Mouse (Mus musculus): Measurements from ENCODE around the gene Cpeb2. TPM values are rescaled to one million over a fixed set of nuclear protein-coding genes. Genes with fewer than 3 reads are reported as not detected.

Cpeb2 gene
- total and polyA plus RNA-seq, 3 experiments, result 6.5 to 28.2 (median 18.8) TPM

DNA sequence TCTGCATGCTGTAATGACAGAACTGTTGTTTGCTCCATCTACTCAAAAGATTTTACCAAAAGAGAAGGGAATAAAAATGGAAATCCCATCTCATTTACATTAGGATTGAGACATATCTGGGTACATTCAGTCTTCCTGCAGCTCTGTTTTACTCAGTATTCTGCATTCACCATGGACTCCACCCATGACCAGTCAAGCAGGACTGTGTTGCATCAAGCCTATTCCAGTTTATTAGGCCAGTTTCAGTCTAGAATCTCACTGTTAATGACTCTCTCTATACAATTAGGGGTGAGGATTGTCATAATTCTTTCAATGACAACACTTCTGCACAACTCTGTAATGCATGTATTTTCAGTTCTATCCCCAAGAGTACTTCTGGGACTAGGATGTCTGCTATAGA, 6.8 kb upstream of the Cpeb2 start:
- intact Hi-C loops (cut with DNase I), result no loop called here
- Histone ChIP-seq H3K27me3 (ENCODE audit: control insufficient read depth, insufficient read depth, low read length) (no peaks in the 10 kb centered on the region), H3K79me2 (replicated peaks; ENCODE audit: control insufficient read depth, insufficient read depth, low read length) (no peaks in the 10 kb centered on the region), H3K9ac (ENCODE audit: low read depth, low read length) (no peak overlapping the region), H3K27ac (no peak overlapping the region), H3K4me3 (no peak overlapping the region), H3K4me1 (ENCODE audit: control insufficient read depth, insufficient read depth, low read length) (no peaks in the 10 kb centered on the region), H3K36me3 (ENCODE audit: control insufficient read depth, insufficient read depth, low read length) (no peaks in the 10 kb centered on the region)
- TF ChIP-seq CTCF (IDR thresholded peaks at IDR 0.05), result no peak
- no peak for TF ChIP-seq EP300 (IDR thresholded peaks at IDR 0.05; ENCODE audit: insufficient read depth, low read depth, low read length)
- no peak for TF ChIP-seq POLR2A (IDR thresholded peaks at IDR 0.05; ENCODE audit: insufficient read depth, low read depth, low read length)
- no peak for DNase-seq

DNA sequence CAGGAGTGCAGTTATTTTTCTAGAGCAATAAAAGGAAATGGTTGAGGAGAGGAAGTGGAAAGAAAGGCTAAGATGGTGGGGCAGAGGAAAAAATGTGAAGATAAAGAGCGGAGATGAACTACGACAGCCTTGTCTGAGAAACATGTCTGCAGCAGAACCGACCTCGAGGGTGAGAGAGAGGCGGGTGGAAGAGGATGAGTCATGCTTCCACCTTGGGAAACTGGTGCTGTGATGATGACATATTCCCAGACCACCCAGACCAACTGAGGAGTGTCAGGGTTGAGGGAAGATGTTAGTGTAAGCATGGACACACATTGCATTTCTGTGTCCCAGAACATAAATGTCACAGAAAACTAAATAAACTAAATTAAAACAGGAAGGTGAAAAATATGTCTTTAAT, 5.4 kb upstream of the Cpeb2 start:
- no peaks in the 10 kb centered on the region for H3K27me3 ChIP-seq (ENCODE audit: control insufficient read depth, insufficient read depth, low read length)
- 11% methylated on average over 5 of the region's 5 CpGs for WGBS
- H3K79me2 ChIP-seq (replicated peaks; ENCODE audit: control insufficient read depth, insufficient read depth, low read length), result no peaks in the 10 kb centered on the region
- H3K36me3 ChIP-seq (ENCODE audit: control insufficient read depth, insufficient read depth, low read length), result no peaks in the 10 kb centered on the region
- DNase-seq, result no peak
- no peak overlapping the region for H3K27ac ChIP-seq
- TF ChIP-seq POLR2A (IDR thresholded peaks at IDR 0.05; ENCODE audit: insufficient read depth, low read depth, low read length) (no peak), EP300 (IDR thresholded peaks at IDR 0.05; ENCODE audit: insufficient read depth, low read depth, low read length) (no peak), CTCF (IDR thresholded peaks at IDR 0.05) (no peak)
- H3K9ac ChIP-seq (ENCODE audit: low read depth, low read length), result no peak overlapping the region
- no peak overlapping the region for H3K4me3 ChIP-seq
- H3K4me1 ChIP-seq (ENCODE audit: control insufficient read depth, insufficient read depth, low read length), result no peaks in the 10 kb centered on the region; the same call in 1 of the 2 replicates
- intact Hi-C loops (cut with DNase I), result no loop called here

DNA sequence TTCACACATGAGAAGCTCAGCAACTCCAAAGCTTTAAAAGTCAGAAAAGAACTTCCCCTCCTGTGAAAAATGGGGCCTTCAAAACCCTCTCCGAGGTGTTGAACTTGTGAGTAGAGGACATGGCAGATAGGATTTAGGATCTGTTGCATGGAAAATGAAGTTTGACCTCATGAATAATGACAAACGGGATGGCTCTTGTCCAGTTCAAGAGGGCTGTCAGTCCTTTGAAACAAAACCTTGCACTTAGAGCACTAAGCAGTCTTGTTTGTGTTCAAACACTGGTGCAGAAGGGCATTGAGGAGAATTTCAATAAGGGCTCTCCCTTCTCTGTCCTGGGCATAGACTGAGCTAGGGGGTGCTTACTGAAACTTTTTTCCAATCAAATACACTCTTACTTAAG, 1.9 kb upstream of the Cpeb2 start:
- Histone ChIP-seq H3K27me3 (ENCODE audit: control insufficient read depth, insufficient read depth, low read length) (no peaks in the 10 kb centered on the region), H3K79me2 (replicated peaks; ENCODE audit: control insufficient read depth, insufficient read depth, low read length) (no peaks in the 10 kb centered on the region; the same call in 1 of the 2 replicates), H3K27ac (no peak overlapping the region), H3K4me3 (no peak overlapping the region), H3K9ac (ENCODE audit: low read depth, low read length) (no peak overlapping the region), H3K4me1 (ENCODE audit: control insufficient read depth, insufficient read depth, low read length) (peaks cover under 1% of the 10 kb centered on the region), H3K36me3 (ENCODE audit: control insufficient read depth, insufficient read depth, low read length) (no peaks in the 10 kb centered on the region)
- 84% methylated on average over 2 of the region's 2 CpGs for WGBS
- DNase-seq, result no peak
- intact Hi-C loops (cut with DNase I), result loop anchor here (10.0 kb wide), 6 partner anchors 136 to 816 kb away; partner anchors contain the start of gene Cc2d2a
- TF ChIP-seq EP300 (IDR thresholded peaks at IDR 0.05; ENCODE audit: insufficient read depth, low read depth, low read length), result no peak
- TF ChIP-seq CTCF (IDR thresholded peaks at IDR 0.05), result no peak
- no peak for TF ChIP-seq POLR2A (IDR thresholded peaks at IDR 0.05; ENCODE audit: insufficient read depth, low read depth, low read length)

DNA sequence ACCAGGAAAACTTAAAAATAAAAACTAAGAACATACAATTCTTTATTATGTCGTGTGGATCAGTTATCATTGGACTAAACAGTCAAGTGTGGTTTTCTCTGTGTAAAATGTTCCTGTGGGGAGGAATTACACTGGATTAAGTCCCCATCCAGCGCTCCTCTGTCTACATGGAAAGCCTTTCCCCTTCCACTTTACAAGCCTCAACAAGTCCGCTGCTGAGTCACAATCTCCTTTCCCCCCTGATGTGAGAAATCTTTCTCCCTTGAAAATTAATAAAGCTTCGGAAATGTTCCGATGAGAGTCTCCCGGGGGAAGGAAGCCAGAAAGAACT, 856 bp upstream of the Cpeb2 start:
- Histone ChIP-seq H3K79me2 (replicated peaks; ENCODE audit: control insufficient read depth, insufficient read depth, low read length) (no peaks in the 10 kb centered on the region; the same call in 1 of the 2 replicates), H3K36me3 (ENCODE audit: control insufficient read depth, insufficient read depth, low read length) (no peaks in the 10 kb centered on the region), H3K9ac (ENCODE audit: low read depth, low read length) (peak overlapping the region; percentile 70), H3K4me1 (ENCODE audit: control insufficient read depth, insufficient read depth, low read length) (peaks cover 1% of the 10 kb centered on the region), H3K27me3 (ENCODE audit: control insufficient read depth, insufficient read depth, low read length) (no peaks in the 10 kb centered on the region), H3K27ac (peak overlapping the region; percentile 98), H3K4me3 (peak overlapping the region; percentile 87)
- intact Hi-C loops (cut with DNase I), result loop anchor here (2.0 to 10.0 kb wide), 7 partner anchors 123 to 817 kb away; partner anchors contain the start of gene Cc2d2a
- DNase-seq, result no peak
- no peak for TF ChIP-seq POLR2A (IDR thresholded peaks at IDR 0.05; ENCODE audit: insufficient read depth, low read depth, low read length)
- no peak for TF ChIP-seq EP300 (IDR thresholded peaks at IDR 0.05; ENCODE audit: insufficient read depth, low read depth, low read length)
- TF ChIP-seq CTCF (IDR thresholded peaks at IDR 0.05), result no peak
- 3% methylated on average over 6 of the region's 6 CpGs for WGBS

DNA sequence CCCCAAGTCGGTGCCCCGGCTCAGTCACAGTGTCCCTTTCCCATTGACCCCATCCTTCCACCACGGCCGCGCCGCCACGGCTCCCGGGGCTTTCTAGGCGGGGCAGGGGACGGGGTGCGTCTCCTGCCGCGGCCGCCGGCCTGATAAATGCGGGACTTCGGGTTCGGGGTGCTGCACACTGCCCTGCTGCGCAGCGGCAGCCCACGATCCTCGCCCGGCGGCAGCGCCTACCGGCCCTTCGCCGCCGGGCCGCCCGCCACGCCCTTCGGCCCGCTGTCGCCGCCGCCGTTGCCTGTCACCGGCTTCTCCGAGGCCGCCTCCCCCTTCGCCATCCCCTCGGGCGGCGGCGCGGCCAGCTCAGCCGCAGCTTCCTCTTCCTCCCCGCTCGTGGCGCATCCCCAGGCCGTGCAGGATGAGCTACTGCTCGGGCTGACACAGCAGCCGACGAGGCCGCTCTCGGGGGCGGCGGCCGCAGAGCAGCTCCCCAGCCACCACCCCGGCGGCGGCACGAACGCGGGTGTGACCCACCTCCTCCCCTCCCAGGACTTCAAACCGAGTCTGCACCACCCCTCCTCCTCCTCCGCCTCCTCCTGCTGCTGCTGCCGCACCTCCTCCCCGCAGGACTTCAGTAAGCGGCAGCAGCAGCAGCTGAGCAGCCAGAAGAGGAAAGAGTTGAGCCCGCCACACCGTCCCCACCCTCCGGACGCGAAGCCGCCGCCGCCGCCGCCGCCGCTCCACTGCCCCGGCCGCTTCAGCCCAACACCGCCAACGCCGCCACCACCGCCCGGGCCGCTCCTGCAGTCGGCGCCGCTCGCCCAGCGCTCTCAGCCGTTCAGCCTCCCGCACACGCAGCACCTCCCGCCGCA, 579 bp downstream of the Cpeb2 start:
- intact Hi-C loops (cut with DNase I), result loop anchor here (2.0 to 10.0 kb wide), 7 partner anchors 121 to 819 kb away; partner anchors contain the start of gene Cc2d2a
- TF ChIP-seq CTCF (IDR thresholded peaks at IDR 0.05) (no peak), EP300 (IDR thresholded peaks at IDR 0.05; ENCODE audit: insufficient read depth, low read depth, low read length) (0 out of 2 replicates have a peak, but pooled peaks have one; percentile 6), POLR2A (IDR thresholded peaks at IDR 0.05; ENCODE audit: insufficient read depth, low read depth, low read length) (peak; percentile 51; the same call in 1 of the 2 replicates)

More for the DNA sequence above, 579 bp downstream of the Cpeb2 start:
- Histone ChIP-seq H3K36me3 (ENCODE audit: control insufficient read depth, insufficient read depth, low read length) (peaks cover 2% of the 10 kb centered on the region), H3K9ac (ENCODE audit: low read depth, low read length) (peak overlapping the region; percentile 100), H3K4me3 (peak overlapping the region; percentile 87), H3K27me3 (ENCODE audit: control insufficient read depth, insufficient read depth, low read length) (no peaks in the 10 kb centered on the region), H3K79me2 (replicated peaks; ENCODE audit: control insufficient read depth, insufficient read depth, low read length) (no peaks in the 10 kb centered on the region; the same call in 1 of the 2 replicates), H3K27ac (peak overlapping the region; percentile 98), H3K4me1 (ENCODE audit: control insufficient read depth, insufficient read depth, low read length) (peaks cover 1% of the 10 kb centered on the region)
- peak; percentile 90 to 91 for DNase-seq
- under 1% methylated on average over 81 of the region's 101 CpGs for WGBS

All from heart, adult 2 months (tissue).